Mouse (Mus musculus) gastrocnemius, postnatal 36 days (tissue): ENCODE data around the gene Atxn7l1. TPM values are rescaled to one million over a fixed set of nuclear protein-coding genes. Genes with fewer than 3 reads are reported as not detected.

Experiments
- DNase-seq, 2 experiments: peaks; one replicate each; pipeline ENCODE4 v3.0.0; 2022
- intact Hi-C: fragments of 180-260 bp; cut with DNase I; formaldehyde crosslinking; loops from one replicate; pipeline ENCODE4 v1.15.1; 2025
- total RNA-seq, 2 experiments: library from RNA; stranded (reverse); gene quantifications; 2 replicates each; pipeline ENCODE4 v1.2.3; 2021

The Atxn7l1 gene
- total RNA-seq, 2 experiments from 2014 or later: 15.4 to 16.0 TPM

- intact Hi-C loops: loop anchor here (5.0 kb wide), 1 partner anchor 40 kb away; no protein-coding TSS in a partner anchor
- no peak for DNase-seq
These were observed 189.8 kb downstream of the Atxn7l1 start for GRCm38 (mm10) chr12:33337289-33337688.

GRCm38 (mm10) chr12:33338170-33338569, 190.7 kb downstream of the Atxn7l1 start:
- intact Hi-C loops: loop anchor here (5.0 kb wide), 1 partner anchor 39 kb away; no protein-coding TSS in a partner anchor

GRCm38 (mm10) chr12:33339822-33340221, 192.3 kb downstream of the Atxn7l1 start:
- no peak for DNase-seq
- intact Hi-C loops: loop anchor here (5.0 kb wide), 1 partner anchor 37 kb away; no protein-coding TSS in a partner anchor

More at GRCm38 (mm10) chr12:33338170-33338569, 190.7 kb downstream of the Atxn7l1 start:
- no peak for DNase-seq

GRCm38 (mm10) chr12:33340698-33341097, 193.2 kb downstream of the Atxn7l1 start:
- no peak for DNase-seq
- intact Hi-C loops: no loop called here

GRCm38 (mm10) chr12:33341351-33341892, 193.9 kb downstream of the Atxn7l1 start:
- intact Hi-C loops: no loop called here
- no peak for DNase-seq

- intact Hi-C loops: no loop called here
- no peak for DNase-seq
These were observed 197.7 kb downstream of the Atxn7l1 start for GRCm38 (mm10) chr12:33344970-33345772.

- no peak for DNase-seq
- intact Hi-C loops: no loop called here
These were observed 198.4 kb downstream of the Atxn7l1 start for GRCm38 (mm10) chr12:33345773-33346435.

- DNase-seq: no peak
- intact Hi-C loops: no loop called here
These were observed 205.2 kb downstream of the Atxn7l1 start for GRCm38 (mm10) chr12:33352671-33353070.

- no peak for DNase-seq
- intact Hi-C loops: no loop called here
These were observed 210.9 kb downstream of the Atxn7l1 start for GRCm38 (mm10) chr12:33358345-33358744.

- intact Hi-C loops: no loop called here
- no peak for DNase-seq
These were observed 211.7 kb downstream of the Atxn7l1 start for GRCm38 (mm10) chr12:33359209-33359608.

GRCm38 (mm10) chr12:33359878-33360482, 212.5 kb downstream of the Atxn7l1 start:
- intact Hi-C loops: no loop called here
- no peak for DNase-seq

- intact Hi-C loops: no loop called here
- no peak for DNase-seq
These were observed 213.2 kb downstream of the Atxn7l1 start for GRCm38 (mm10) chr12:33360729-33361128.

- DNase-seq: peak; percentile 30 to 47
- intact Hi-C loops: no loop called here
These were observed 217.0 kb downstream of the Atxn7l1 start for GRCm38 (mm10) chr12:33364511-33364910.

- DNase-seq: no peak
- intact Hi-C loops: no loop called here
These were observed 217.6 kb downstream of the Atxn7l1 start for GRCm38 (mm10) chr12:33365133-33365532.

- intact Hi-C loops: no loop called here
- no peak for DNase-seq
These were observed 222.1 kb downstream of the Atxn7l1 start for GRCm38 (mm10) chr12:33369555-33369954.

GRCm38 (mm10) chr12:33379624-33380445, 232.3 kb downstream of the Atxn7l1 start:
- peak; percentile 69 to 79 for DNase-seq
- intact Hi-C loops: loop anchor here (5.0 kb wide), 2 partner anchors 43 to 353 kb away; no protein-coding TSS in a partner anchor

GRCm38 (mm10) chr12:33388842-33389241, 241.3 kb downstream of the Atxn7l1 start:
- peak; percentile 50 to 53 for DNase-seq
- intact Hi-C loops: no loop called here

GRCm38 (mm10) chr12:33390844-33391560, 243.5 kb downstream of the Atxn7l1 start:
- intact Hi-C loops: loop anchor here (2.0 kb wide), 1 partner anchor 34 kb away; no protein-coding TSS in a partner anchor
- DNase-seq: no peak
